Mouse (Mus musculus) embryonic facial prominence, embryonic 10.5 days (tissue): Measurements from ENCODE around the gene Myo1b. TPM values are rescaled to one million over a fixed set of nuclear protein-coding genes. Genes with fewer than 3 reads are reported as not detected.

Experiments
- DNase-seq: peaks from one replicate; pipeline ENCODE4 v3.0.0-alpha.2; 2017; ENCODE audit warnings: low spot score
- H3K27ac ChIP-seq: fragments of 300-500 bp; sonication (generic); replicated peaks from 2 replicates; pipeline ENCODE4 v1.5.1; 2016; ENCODE audit warnings: mild to moderate bottlenecking
- H3K27me3 ChIP-seq: fragments of 300-500 bp; sonication (generic); replicated peaks from 2 replicates; pipeline ENCODE4 v1.6.1; 2016; ENCODE audit warnings: low read depth, mild to moderate bottlenecking; ENCODE audit not compliant: poor library complexity, severe bottlenecking
- H3K36me3 ChIP-seq: fragments of 300-500 bp; sonication (generic); replicated peaks from 2 replicates; pipeline ENCODE4 v1.6.1; 2016; ENCODE audit warnings: mild to moderate bottlenecking, moderate library complexity
- H3K4me1 ChIP-seq: fragments of 300-500 bp; sonication (generic); 2 replicates; pipeline ENCODE4 v1.6.1; 2016
- H3K4me3 ChIP-seq: fragments of 300-500 bp; sonication (generic); 2 replicates; pipeline ENCODE4 v1.5.1; 2016; ENCODE audit warnings: mild to moderate bottlenecking, moderate library complexity
- H3K9me3 ChIP-seq: fragments of 300-500 bp; sonication (generic); 2 replicates; pipeline ENCODE4 v1.6.1; 2016; ENCODE audit warnings: mild to moderate bottlenecking
- WGBS: fragments of 180-500 bp; shearing (Covaris S2); methylation state at CpG from one replicate; pipeline ENCODE4 v1.1.7; 2016; 5-methylcytosine and 5-hydroxymethylcytosine counted together
- polyA plus RNA-seq: library from polyadenylated mRNA; unstranded; fragments of >200 nt; fragmentation: Nextera tagmentation; extraction: Ambion mirVana; gene quantifications from 2 replicates; pipeline ENCODE4 v1.2.1, GENCODE M21; 2016

Myo1b gene
- polyA plus RNA-seq, 1 experiment from 2014 or later = 91.6 TPM

GRCm38 (mm10) chr1:51719897-51720673 is 195.8 kb downstream of the Myo1b start:
- H3K27me3 ChIP-seq = no peaks in the 10 kb centered on the region
- no peaks in the 10 kb centered on the region for H3K36me3 ChIP-seq
- DNase-seq = no peak
- no peak overlapping the region for H3K27ac ChIP-seq
- no peaks in the 10 kb centered on the region for H3K4me1 ChIP-seq
- WGBS = 79% methylated on average over 9 of the region's 9 CpGs
- H3K4me3 ChIP-seq = no peak overlapping the region
- no peaks in the 10 kb centered on the region for H3K9me3 ChIP-seq

DNA sequence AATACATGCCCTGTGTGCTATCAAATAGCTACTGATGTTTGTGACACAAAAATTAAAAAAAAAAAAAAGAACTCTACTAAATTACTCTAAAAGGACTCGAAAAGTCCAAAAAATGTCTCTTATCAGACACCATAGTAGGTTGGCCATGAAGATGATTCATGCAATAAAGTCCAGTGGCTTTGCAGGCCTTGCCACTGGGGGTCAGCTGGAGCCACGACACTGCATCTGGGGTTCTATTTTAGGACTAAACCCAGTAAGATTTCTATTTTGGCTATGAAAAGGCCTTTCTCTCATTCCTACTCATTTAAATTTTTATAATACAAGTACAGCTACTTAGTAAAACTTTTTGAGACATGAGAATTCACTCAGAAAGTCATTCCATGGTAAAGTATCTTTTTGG is 205.0 kb downstream of the Myo1b start:
- Histone ChIP-seq H3K4me3 (no peak overlapping the region), H3K36me3 (no peaks in the 10 kb centered on the region), H3K4me1 (no peaks in the 10 kb centered on the region), H3K9me3 (no peaks in the 10 kb centered on the region; the same call in 1 of the 2 replicates), H3K27me3 (no peaks in the 10 kb centered on the region), H3K27ac (no peak overlapping the region)
- no peak for DNase-seq
- 85% methylated on average over 2 of the region's 2 CpGs for WGBS

- 71% methylated on average over 3 of the region's 3 CpGs for WGBS
- DNase-seq = no peak
- Histone ChIP-seq H3K36me3 (no peaks in the 10 kb centered on the region), H3K4me3 (no peak overlapping the region), H3K27me3 (no peaks in the 10 kb centered on the region), H3K9me3 (no peaks in the 10 kb centered on the region; the same call in 1 of the 2 replicates), H3K27ac (no peak overlapping the region), H3K4me1 (no peaks in the 10 kb centered on the region)
These were observed 209.8 kb downstream of the Myo1b start for GRCm38 (mm10) chr1:51706106-51706505.

GRCm38 (mm10) chr1:51704610-51705009 is 211.3 kb downstream of the Myo1b start:
- DNase-seq = no peak
- H3K4me3 ChIP-seq = no peak overlapping the region
- no peaks in the 10 kb centered on the region for H3K27me3 ChIP-seq
- H3K4me1 ChIP-seq = no peaks in the 10 kb centered on the region
- 79% methylated on average over 4 of the region's 4 CpGs for WGBS
- no peaks in the 10 kb centered on the region; the same call in 1 of the 2 replicates for H3K9me3 ChIP-seq
- H3K36me3 ChIP-seq = no peaks in the 10 kb centered on the region
- H3K27ac ChIP-seq = no peak overlapping the region

Other genes starting within 250 kb of the Myo1b start
- gene Stat4, start 71.1 kb upstream of the Myo1b start, polyA plus RNA-seq = 1.1 and 1.9 TPM in 2 replicates
- 10.9 and 11.5 TPM in 2 replicates for gene Stat1, start 203.4 kb upstream of the Myo1b start, polyA plus RNA-seq